Mouse (Mus musculus) thymus, postnatal 25 days (tissue): Measurements from ENCODE around the gene Dync1h1.
A peak's percentile ranks its signal among the peaks of the same experiment; 100 is the strongest.
"Not testable (repeated sequence)": the region's sequence is repeated elsewhere in the genome, so short reads cannot be mapped to it uniquely, and the experiment has no call there.

Experiments used
- DNase-seq: peaks from one replicate; pipeline ENCODE4 v3.0.0; 2022

The Dync1h1 gene

GRCm38 (mm10) chr12:110696975-110697400, 95.7 kb downstream of the Dync1h1 start:
- DNase-seq = no peak

GRCm38 (mm10) chr12:110697457-110697856, 96.2 kb downstream of the Dync1h1 start:
- no peak for DNase-seq

DNA sequence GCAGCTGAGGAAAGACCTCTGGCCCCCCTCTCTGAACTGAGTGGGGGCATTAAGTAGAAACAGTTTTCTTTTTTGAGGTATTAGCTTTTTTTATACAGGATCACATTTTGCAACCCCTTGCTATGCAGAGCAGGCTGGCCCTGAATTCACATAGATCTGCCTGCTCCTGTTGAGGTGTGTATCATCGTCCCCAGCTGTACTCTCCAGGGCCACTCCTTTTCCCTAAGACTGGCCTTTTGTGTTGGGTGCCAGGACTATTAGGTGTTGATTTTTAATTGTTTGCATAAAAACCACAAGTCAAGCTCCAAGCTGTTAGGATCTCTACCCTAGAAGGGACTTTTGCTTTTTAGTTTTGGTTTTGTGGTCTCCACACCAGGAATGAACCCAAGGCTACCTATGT, 96.8 kb downstream of the Dync1h1 start:
- no peak for DNase-seq

- no peak for DNase-seq
These were observed 97.4 kb downstream of the Dync1h1 start for GRCm38 (mm10) chr12:110698523-110699170.

- no peak for DNase-seq
These were observed 97.9 kb downstream of the Dync1h1 start for GRCm38 (mm10) chr12:110699171-110699547.

DNA sequence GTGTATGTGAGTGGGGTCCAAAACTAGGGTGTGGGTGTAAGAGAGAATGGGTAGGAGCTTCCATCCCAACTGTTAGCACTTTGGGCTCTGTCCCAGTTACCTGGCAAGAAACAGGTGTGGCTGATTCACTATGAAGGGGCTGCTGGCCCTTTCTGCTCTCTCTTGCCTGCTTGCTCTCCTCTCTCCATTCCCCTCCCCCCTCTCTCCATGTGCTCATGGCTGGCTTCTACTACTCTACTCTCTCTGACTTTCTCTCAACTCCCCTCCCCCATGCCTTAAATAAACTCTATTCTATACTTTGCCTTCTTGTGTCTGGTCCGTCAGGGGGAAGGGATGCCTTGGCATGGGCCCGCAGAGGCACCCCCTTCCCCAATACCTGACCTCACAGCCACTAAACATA, 99.5 kb downstream of the Dync1h1 start:
- no peak for DNase-seq

- not testable (repeated sequence) for DNase-seq
These were observed 100.1 kb downstream of the Dync1h1 start for GRCm38 (mm10) chr12:110701363-110701762.

DNA sequence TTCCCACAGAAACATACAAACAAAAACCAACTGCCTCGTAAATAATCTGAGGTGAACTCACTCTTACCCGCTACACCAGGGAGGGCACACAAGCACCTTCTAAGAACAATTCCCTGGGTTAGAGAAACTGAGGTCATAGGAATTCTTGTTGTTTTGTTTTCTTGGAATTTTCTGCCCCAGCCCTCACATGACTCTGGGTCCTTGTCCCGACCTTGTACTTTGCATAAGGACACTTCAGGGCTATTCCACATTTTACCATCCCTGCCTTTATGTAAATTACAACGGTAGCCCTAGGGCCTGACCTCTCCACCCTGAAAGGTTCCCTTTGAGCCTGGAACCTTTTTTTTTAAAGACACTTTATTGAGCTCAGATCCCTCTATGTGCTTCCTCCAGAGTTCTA, 101.3 kb downstream of the Dync1h1 start, which contains the start of gene Hsp90aa1:
Gene Hsp90aa1 (minus strand): TSS at position 173 of the 400 bp plus-strand sequence.
- no peak for DNase-seq

GRCm38 (mm10) chr12:110703008-110703471, 101.8 kb downstream of the Dync1h1 start:
- peak; percentile 80 for DNase-seq

GRCm38 (mm10) chr12:110703682-110704081, 102.4 kb downstream of the Dync1h1 start:
- no peak for DNase-seq

GRCm38 (mm10) chr12:110705419-110705818, 104.2 kb downstream of the Dync1h1 start:
- DNase-seq = not testable (repeated sequence)

DNA sequence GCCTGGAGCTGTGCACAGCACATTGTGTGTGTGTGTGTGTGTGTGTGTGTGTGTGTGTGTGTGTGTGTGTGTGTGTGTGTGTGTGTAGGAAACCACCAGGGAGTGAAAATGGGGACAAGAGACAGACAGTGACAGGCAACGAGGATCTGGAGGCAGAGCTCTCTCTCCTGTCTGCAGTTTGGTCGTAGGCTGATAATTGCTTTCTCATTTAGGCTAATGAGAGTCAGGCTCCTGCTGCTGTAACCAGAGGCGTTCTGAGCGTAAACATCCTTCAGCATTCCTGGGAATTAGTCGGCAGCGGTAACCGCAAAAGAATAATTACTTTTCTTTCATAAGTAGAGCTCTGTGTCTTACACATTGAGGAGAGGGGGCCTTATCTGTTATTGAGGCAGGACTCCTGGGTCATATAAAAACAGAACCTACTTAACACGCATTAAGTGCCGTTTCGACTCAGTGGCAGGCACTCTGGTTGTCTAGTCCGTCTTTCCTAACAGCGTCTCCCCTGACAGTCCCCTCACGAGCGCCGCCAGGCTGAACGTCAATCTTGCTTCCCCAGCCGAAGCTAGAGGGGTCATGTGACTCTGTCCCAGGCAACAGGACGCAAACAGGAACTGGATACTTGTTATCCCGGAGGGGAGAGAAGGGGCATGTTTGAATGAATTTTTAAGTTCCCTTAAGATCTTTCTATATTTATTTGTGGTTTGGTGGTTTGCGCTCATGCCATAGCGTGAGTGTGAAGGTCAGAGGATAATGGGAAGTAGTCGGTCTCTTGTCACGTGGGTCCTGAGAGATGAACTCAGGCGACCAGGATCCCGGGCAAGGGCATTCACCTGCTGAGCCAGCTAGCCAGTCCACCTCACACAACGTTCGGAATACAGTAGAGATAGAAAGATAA, 105.3 kb downstream of the Dync1h1 start:
- peak; percentile 57 for DNase-seq

- DNase-seq = no peak
These were observed 106.2 kb downstream of the Dync1h1 start for GRCm38 (mm10) chr12:110707451-110707850.

DNA sequence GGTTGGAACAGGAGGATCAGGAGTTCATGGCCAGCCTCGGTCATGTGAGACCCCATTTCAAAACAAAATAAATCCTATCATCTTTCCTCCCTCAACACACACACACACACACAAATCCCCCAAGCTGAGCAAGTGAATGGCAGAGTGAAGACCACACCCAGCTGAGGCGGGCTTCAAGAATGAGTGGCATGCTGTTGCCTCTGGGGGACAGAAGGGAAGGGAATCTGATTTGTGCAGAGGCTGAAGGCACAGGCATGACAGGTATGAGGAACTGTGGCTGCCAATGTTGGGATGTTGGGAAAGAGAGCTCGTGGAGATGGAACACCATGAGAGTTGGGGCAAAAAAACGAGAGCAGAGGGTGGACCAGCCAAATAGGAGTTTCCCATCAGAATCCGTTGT, 110.0 kb downstream of the Dync1h1 start:
- DNase-seq = no peak

DNA sequence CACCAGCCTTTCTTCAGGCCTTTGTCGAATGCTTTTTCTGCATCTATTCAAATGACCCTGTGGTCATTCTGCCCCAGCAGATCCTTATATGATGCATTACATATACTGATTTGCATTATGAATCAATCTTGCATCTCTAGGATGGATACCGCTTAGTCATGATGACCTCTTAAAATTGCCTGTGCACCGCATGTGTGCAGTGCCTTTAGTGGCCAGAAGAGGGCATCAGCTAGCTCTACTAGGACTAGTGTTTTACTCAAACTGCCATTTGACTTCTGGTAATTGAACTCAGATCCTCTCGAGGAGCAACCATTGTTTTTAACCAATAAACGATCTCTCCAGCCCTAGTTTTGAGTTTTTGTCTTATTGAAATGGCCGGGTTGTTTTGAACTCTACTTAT, 112.5 kb downstream of the Dync1h1 start:
- DNase-seq = peak; percentile 26

DNA sequence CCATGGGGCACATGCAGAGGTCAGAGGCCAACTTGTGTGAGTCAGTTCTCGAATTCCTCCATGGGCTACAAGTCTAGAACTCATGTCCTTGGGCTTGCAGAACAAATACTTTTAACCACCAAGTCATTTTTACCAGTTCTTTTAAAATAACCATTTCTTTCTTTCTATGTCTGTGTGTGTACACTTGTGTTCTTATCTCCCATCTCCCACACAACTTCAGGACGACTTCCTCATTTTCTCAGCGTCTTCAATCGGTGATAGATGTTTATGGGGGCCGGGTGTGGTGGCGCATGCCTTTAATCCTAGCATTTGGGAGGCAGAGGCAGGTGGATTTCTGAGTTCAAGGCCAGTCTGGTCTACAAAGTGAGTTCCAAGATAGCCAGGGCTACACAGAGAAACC, 113.0 kb downstream of the Dync1h1 start:
- no peak for DNase-seq

DNA sequence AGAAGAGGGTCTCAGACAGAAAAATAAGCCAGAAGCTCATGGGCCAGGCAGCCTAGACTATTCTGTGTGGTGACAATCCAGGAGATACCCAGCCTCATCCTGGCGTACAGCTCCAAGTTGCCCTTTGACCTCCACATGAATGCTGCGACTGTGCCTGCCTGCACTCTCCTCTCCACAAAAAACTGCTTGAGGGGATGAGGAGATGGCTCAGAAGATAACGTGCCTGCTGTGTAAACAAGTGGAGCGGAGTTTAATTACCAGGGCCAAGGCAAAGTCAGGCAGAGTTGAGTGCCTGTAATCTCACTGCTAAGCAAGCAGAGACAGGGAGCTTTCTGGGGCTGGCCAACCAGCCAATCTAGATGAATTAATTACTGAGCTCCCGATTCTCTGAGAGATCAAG, 114.8 kb downstream of the Dync1h1 start:
- DNase-seq = no peak
